Mouse (Mus musculus) kidney, adult 10 weeks (tissue): ENCODE measurements around the gene Hs6st2. TPM values are rescaled to one million over a fixed set of nuclear protein-coding genes. Genes with fewer than 3 reads are reported as not detected.

Source experiments
- polyA plus RNA-seq: library from polyadenylated mRNA; stranded (reverse); fragments of 350-450 nt; fragmentation: Illumina TruSeq; extraction: RNeasy Lipid Tissue Mini Kit (QIAGEN cat#74804); gene quantifications from one replicate; pipeline ENCODE4 v1.2.3, GENCODE M21; 2014; ENCODE audit warnings: low read depth, low replicate concordance

Hs6st2 gene
- polyA plus RNA-seq, result 7.6 TPM

DNA sequence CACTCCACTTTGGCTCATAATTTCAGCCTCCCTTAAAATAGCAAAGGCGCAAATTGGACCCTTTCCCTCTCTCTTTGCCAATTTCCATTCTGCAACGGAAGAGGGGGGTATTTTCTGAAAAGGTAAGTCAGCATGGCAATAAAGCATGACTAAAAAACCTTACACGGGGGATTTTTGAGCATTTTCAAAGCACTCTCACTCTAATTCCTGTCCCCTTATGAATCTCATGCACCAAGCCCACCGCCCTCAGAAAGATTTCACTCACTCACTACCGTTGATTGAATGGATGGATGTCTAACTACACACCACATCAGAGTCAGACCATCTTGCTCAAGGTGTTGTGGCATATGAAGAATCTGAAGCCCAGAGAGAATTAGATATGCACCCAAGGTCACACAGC, at the start of gene Hs6st2:
TSS of gene Hs6st2 (minus strand) at position 101 of the 400 bp plus-strand sequence.

Other genes with a start within 250 kb of the Hs6st2 start
- gene Usp26, start 119.4 kb upstream of the Hs6st2 start, polyA plus RNA-seq, result not detected